Mouse (Mus musculus) midbrain, embryonic 14.5 days (tissue): Measurements from ENCODE around the gene Itga3. TPM values are rescaled to one million over a fixed set of nuclear protein-coding genes. Genes with fewer than 3 reads are reported as not detected.

Experiments used
- ATAC-seq: fragments of 200-750 bp; cut with Nextera tagmentation; 2 replicates; pipeline ENCODE4 v1.8.0; 2017; ENCODE audit warnings: moderate number of reproducible peaks, moderate library complexity; ENCODE audit not compliant: low FRiP score, low TSS enrichment
- DNase-seq: peaks from one replicate; pipeline ENCODE4 v3.0.0-alpha.2; 2015
- H3K27ac ChIP-seq: fragments of 300-500 bp; sonication (generic); replicated peaks from 2 replicates; pipeline ENCODE4 v1.5.1; 2014; ENCODE audit warnings: mild to moderate bottlenecking, low read depth, low read length, moderate library complexity
- H3K27me3 ChIP-seq: fragments of 300-500 bp; sonication (generic); 2 replicates; pipeline ENCODE4 v1.6.1; 2014; ENCODE audit warnings: low read length, control low read depth, mixed read lengths; ENCODE audit not compliant: control insufficient read depth, insufficient read depth
- H3K36me3 ChIP-seq: fragments of 300-500 bp; sonication (generic); 2 replicates; pipeline ENCODE4 v1.6.1; 2014; ENCODE audit warnings: low read length, control low read depth; ENCODE audit not compliant: control insufficient read depth, insufficient read depth
- H3K4me1 ChIP-seq: fragments of 300-500 bp; sonication (generic); 2 replicates; pipeline ENCODE4 v1.6.1; 2014; ENCODE audit warnings: mild to moderate bottlenecking, antibody characterized with exemption, low read length, control low read depth; ENCODE audit not compliant: control insufficient read depth, insufficient read depth
- H3K4me2 ChIP-seq: fragments of 300-500 bp; sonication (generic); 2 replicates; pipeline ENCODE4 v1.6.1; 2014; ENCODE audit warnings: mild to moderate bottlenecking, low read length, moderate library complexity
- H3K4me3 ChIP-seq: fragments of 300-500 bp; sonication (generic); replicated peaks from 2 replicates; pipeline ENCODE4 v1.5.1; 2014; ENCODE audit warnings: low read depth, low read length
- H3K9ac ChIP-seq: fragments of 300-500 bp; sonication (generic); replicated peaks from 2 replicates; pipeline ENCODE4 v1.6.1; 2014; ENCODE audit warnings: mild to moderate bottlenecking, low read length, moderate library complexity
- H3K9me3 ChIP-seq: fragments of 300-500 bp; sonication (generic); 2 replicates; pipeline ENCODE4 v1.6.1; 2016; ENCODE audit warnings: low read length, control low read depth, mixed read lengths; ENCODE audit not compliant: control insufficient read depth
- WGBS: fragments of 180-500 bp; shearing (Covaris S2); extraction: QIAGEN DNeasy Blood & Tissue Kit; methylation state at CpG from one replicate; pipeline ENCODE4 v1.1.7; 2014; 5-methylcytosine and 5-hydroxymethylcytosine counted together
- polyA plus RNA-seq: library from polyadenylated mRNA; unstranded; fragments of >200 nt; fragmentation: Nextera tagmentation; extraction: Ambion mirVana; gene quantifications from 2 replicates; pipeline ENCODE4 v1.2.1, GENCODE M21; 2014

The Itga3 gene
- polyA plus RNA-seq, 1 experiment from 2014 or later = 11.7 TPM

- Histone ChIP-seq H3K36me3 (peaks cover 21% of the 10 kb centered on the region), H3K4me3 (peak overlapping the region; percentile 97), H3K4me2 (peak overlapping the region; percentile 77), H3K4me1 (peaks cover 60% of the 10 kb centered on the region), H3K27ac (peak overlapping the region; percentile 99), H3K9me3 (no peaks in the 10 kb centered on the region), H3K27me3 (no peaks in the 10 kb centered on the region), H3K9ac (peak overlapping the region; percentile 99)
- WGBS = under 1% methylated on average over 40 of the region's 40 CpGs
- ATAC-seq = peak; percentile 61
- peak; percentile 78 for DNase-seq
Measured at GRCm38 (mm10) chr11:95010141-95010739, 66.4 kb downstream of the Itga3 start.

- DNase-seq (peak; percentile 90), ATAC-seq (peak; percentile 74)
- Histone ChIP-seq H3K27me3 (no peaks in the 10 kb centered on the region), H3K9me3 (no peaks in the 10 kb centered on the region), H3K4me2 (peak within 1 kb of the TSS; percentile 77), H3K4me3 (peak within 1 kb of the TSS; percentile 97), H3K9ac (peak within 1 kb of the TSS; percentile 99), H3K27ac (peak within 1 kb of the TSS; percentile 99), H3K36me3 (peaks cover 21% of the 10 kb centered on the region), H3K4me1 (peaks cover 55% of the 10 kb centered on the region)
- under 1% methylated on average over 32 of the region's 32 CpGs for WGBS
Measured at GRCm38 (mm10) chr11:95009629-95010014, 67.0 kb downstream of the Itga3 start, which contains the start of gene Samd14. Gene Samd14 (plus strand): TSS chr11:95009879.

- Histone ChIP-seq H3K4me3 (peak overlapping the region; percentile 97), H3K9ac (peak overlapping the region; percentile 99), H3K9me3 (no peaks in the 10 kb centered on the region), H3K27ac (peak overlapping the region; percentile 99), H3K4me2 (peak overlapping the region; percentile 77), H3K27me3 (no peaks in the 10 kb centered on the region), H3K4me1 (peaks cover 50% of the 10 kb centered on the region), H3K36me3 (peaks cover 21% of the 10 kb centered on the region)
- peak; percentile 66 for DNase-seq
- 30% methylated on average over 15 of the region's 15 CpGs for WGBS
- peak; percentile 3 for ATAC-seq
Measured at GRCm38 (mm10) chr11:95008661-95009628, 67.7 kb downstream of the Itga3 start.

- WGBS = 83% methylated on average over 3 of the region's 3 CpGs
- Histone ChIP-seq H3K27me3 (no peaks in the 10 kb centered on the region), H3K9ac (no peak overlapping the region), H3K27ac (no peak overlapping the region), H3K4me3 (no peak overlapping the region), H3K9me3 (no peaks in the 10 kb centered on the region), H3K36me3 (peaks cover 35% of the 10 kb centered on the region), H3K4me2 (peak overlapping the region; percentile 81), H3K4me1 (peaks cover 38% of the 10 kb centered on the region)
- no peak for ATAC-seq
- DNase-seq = no peak
Measured at GRCm38 (mm10) chr11:95007418-95007817, 69.2 kb downstream of the Itga3 start.

GRCm38 (mm10) chr11:95006525-95007219 lies 69.9 kb downstream of the Itga3 start:
- Histone ChIP-seq H3K9ac (peak overlapping the region; percentile 59), H3K9me3 (no peaks in the 10 kb centered on the region), H3K4me3 (peak overlapping the region; percentile 34), H3K4me2 (peak overlapping the region; percentile 81), H3K36me3 (peaks cover 43% of the 10 kb centered on the region), H3K27me3 (no peaks in the 10 kb centered on the region), H3K27ac (peak overlapping the region; percentile 84), H3K4me1 (peaks cover 30% of the 10 kb centered on the region)
- DNase-seq = peak; percentile 92
- peak; percentile 44; the same call in 1 of the 2 replicates for ATAC-seq
- 2% methylated on average over 27 of the region's 27 CpGs for WGBS

- no peak for DNase-seq
- no peak for ATAC-seq
- Histone ChIP-seq H3K9ac (peak overlapping the region; percentile 59; the same call in 1 of the 2 replicates), H3K27ac (peak overlapping the region; percentile 84), H3K4me1 (peaks cover 27% of the 10 kb centered on the region), H3K36me3 (peaks cover 47% of the 10 kb centered on the region), H3K4me2 (peak overlapping the region; percentile 81), H3K27me3 (no peaks in the 10 kb centered on the region), H3K4me3 (peak overlapping the region; percentile 34; the same call in 1 of the 2 replicates), H3K9me3 (no peaks in the 10 kb centered on the region)
- 31% methylated on average over 4 of the region's 4 CpGs for WGBS
Measured at GRCm38 (mm10) chr11:95006038-95006437, 70.6 kb downstream of the Itga3 start.

- ATAC-seq = no peak
- Histone ChIP-seq H3K27me3 (no peaks in the 10 kb centered on the region), H3K36me3 (peaks cover 59% of the 10 kb centered on the region), H3K4me1 (peaks cover 35% of the 10 kb centered on the region), H3K27ac (peak overlapping the region; percentile 1; the same call in 1 of the 2 replicates), H3K4me3 (no peak overlapping the region), H3K9ac (no peak overlapping the region), H3K9me3 (no peaks in the 10 kb centered on the region), H3K4me2 (no peak overlapping the region)
- WGBS = 63% methylated on average over 6 of the region's 6 CpGs
- DNase-seq = no peak
Measured at GRCm38 (mm10) chr11:95004937-95005198, 71.7 kb downstream of the Itga3 start.

- ATAC-seq (no peak), DNase-seq (no peak)
- peak overlapping the region; percentile 1; the same call in 1 of the 2 replicates for H3K27ac ChIP-seq
- peaks cover 35% of the 10 kb centered on the region for H3K4me1 ChIP-seq
- no peak overlapping the region for H3K4me2 ChIP-seq
- H3K36me3 ChIP-seq = peaks cover 64% of the 10 kb centered on the region
- no peaks in the 10 kb centered on the region for H3K9me3 ChIP-seq
- no peak overlapping the region for H3K9ac ChIP-seq
- 85% methylated on average over 12 of the region's 12 CpGs for WGBS
- H3K4me3 ChIP-seq = no peak overlapping the region
- no peaks in the 10 kb centered on the region for H3K27me3 ChIP-seq
Measured at GRCm38 (mm10) chr11:95004136-95004936, 72.3 kb downstream of the Itga3 start.
